Mouse (Mus musculus): Measurements from ENCODE around the gene Nos2.

Nos2 gene

DNA sequence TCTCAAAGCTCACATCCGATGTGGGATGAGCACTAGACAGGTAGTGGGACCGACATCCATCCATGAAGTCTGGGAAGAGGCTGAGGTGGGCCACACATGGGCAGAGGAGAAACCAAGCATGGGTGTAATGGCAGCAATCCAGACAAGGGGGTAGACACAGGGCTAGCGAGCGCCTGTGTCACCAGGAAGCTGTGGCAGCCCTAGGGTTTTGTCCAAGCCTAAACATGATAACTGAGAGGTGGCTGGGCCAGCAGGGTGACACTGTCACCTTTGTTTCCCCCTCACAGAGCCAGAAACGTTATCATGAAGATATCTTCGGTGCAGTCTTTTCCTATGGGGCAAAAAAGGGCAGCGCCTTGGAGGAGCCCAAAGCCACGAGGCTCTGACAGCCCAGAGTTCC lies 38.8 kb downstream of the Nos2 start:
- no peak for DNase-seq (ENCODE audit: low spot score in 2 of 2)

- peak in 1 of 2 experiments; percentile 71 for DNase-seq (ENCODE audit: low spot score in 2 of 2)
Observed at GRCm38 (mm10) chr11:78959841-78960520, 39.4 kb downstream of the Nos2 start.

GRCm38 (mm10) chr11:78961221-78961620 lies 40.6 kb downstream of the Nos2 start:
- DNase-seq (ENCODE audit: low spot score in 2 of 2), result no peak

GRCm38 (mm10) chr11:78967371-78967770 lies 46.8 kb downstream of the Nos2 start:
- peak; percentile 30 to 78 for DNase-seq (ENCODE audit: low spot score in 2 of 2)

GRCm38 (mm10) chr11:78968121-78968520 lies 47.5 kb downstream of the Nos2 start:
- no peak for DNase-seq (ENCODE audit: low spot score in 2 of 2)

DNA sequence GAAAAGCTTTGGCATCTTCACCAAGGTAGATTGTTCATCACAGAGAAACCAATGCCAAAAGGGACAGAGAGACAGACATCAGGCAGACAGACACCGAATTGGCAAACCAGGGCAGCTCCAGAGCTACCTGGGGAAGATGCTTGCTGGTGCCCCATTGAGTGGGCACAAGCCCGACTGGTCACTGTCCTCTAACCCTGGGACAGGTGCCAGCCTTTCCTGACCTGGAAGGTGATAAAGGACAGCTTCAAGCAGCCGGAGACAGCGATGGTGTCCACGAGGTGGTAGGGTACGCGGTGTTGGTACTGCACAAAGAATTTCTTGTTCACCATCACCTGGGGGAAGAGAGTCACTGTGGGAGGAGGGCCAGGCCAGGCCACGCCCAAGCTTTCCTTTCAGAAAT lies 50.5 kb downstream of the Nos2 start:
- DNase-seq (ENCODE audit: low spot score in 2 of 2), result no peak

- DNase-seq (ENCODE audit: low spot score in 2 of 2), result no peak
Observed at GRCm38 (mm10) chr11:78971746-78972145, 51.2 kb downstream of the Nos2 start.

- DNase-seq (ENCODE audit: low spot score in 2 of 2), result no peak
Observed at GRCm38 (mm10) chr11:78972328-78972727, 51.7 kb downstream of the Nos2 start.

DNA sequence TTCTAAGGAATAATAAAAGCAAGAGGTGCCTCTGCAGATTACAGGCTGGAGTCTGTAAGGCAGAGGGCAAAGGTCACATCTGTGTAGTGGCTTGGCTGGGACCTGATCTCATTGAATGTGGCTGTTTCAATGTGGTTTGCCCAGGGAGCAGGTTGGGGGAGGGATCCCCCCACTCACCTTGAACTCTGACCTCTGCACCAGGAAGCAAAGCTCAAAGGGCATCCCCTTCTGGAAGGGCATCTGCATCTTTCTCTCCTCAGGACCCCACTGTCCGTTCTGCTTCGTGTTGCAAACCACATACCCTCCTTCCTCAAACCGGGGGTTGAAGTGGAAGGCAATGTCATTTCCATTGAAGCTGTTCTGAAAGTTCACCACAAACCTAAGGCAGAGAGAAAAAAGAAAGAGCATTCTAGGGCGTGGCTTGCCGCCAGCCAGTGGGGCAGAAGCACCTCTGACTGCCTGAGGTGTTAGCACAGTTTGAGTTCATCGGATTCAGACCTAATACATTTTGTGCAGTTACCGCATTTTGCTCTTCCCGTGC lies 52.3 kb downstream of the Nos2 start:
- no peak for DNase-seq (ENCODE audit: low spot score in 2 of 2)

DNA sequence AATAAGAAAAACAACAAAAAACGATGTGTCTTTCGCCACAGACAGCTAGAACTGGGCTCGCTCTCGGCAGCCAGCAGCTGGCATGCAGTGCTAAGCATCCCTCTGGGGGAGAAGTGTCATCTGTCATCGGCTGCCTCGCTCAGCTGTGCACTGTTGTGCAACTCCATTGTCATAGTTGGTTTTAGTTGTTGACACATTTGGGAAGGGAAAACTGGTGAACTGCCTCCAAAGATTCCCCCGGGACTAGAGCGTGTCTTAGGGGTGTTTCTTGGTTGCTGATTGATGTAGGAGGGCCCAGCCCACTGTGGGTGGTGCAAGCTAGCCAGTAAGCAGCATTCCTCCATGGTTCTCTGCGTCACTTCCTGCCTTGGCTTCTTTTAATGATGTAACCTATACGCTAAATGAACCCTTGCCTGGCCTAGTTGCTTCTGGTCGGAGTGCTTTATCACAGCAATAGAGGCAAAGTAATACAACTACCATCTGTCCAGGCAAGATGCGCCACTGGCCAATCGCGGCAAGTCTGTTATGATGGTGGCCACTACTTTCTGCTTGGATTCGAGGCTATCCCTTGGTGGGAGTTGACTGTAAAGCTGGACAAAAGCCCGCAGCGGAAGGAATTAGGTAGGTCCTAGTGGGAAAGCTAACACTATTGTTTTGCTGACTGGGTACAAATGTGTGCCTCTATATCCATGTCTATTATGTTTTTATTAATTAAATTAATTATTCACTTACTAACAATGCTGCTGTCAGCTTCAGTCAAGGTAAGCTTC lies 53.0 kb downstream of the Nos2 start:
- no peak for DNase-seq (ENCODE audit: low spot score in 2 of 2)

DNA sequence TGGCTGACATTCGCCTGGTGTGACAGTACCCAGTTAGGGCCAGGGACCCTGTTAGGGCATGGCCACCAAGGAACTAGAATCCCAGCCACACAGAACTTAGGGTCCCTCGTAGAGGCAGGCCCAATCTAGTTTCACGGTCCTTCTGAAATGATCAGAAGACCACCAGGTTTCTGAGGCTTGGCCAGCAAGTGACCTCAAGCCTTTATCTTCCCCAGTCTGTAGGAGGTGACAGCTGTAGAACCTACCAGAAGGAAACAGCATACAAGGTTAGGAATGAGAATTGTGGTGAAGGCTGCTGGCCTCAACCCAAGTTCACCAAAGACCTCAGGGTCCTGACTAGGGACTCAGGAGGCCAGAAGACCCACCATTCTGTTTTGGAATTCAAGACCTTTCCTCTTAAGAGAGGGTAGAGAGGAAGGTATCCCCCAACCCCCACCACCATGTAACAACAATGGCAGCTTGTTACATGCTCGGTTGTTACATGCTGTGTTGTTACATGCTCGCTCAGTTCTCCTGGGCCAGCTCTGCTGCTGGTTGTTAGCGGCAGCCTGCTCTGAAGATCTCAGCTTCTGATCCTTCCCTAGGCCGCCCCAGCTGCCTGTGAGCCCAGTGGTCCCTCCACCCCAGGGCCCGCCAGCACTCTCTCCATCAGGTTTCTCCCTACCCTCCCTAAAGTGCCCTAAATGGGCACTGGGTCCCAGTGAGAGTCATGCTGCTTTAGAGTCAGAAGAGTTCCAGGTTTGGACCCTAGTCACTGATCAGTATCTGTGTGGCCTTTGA lies 56.3 kb downstream of the Nos2 start:
- no peak for DNase-seq (ENCODE audit: low spot score in 2 of 2)

DNA sequence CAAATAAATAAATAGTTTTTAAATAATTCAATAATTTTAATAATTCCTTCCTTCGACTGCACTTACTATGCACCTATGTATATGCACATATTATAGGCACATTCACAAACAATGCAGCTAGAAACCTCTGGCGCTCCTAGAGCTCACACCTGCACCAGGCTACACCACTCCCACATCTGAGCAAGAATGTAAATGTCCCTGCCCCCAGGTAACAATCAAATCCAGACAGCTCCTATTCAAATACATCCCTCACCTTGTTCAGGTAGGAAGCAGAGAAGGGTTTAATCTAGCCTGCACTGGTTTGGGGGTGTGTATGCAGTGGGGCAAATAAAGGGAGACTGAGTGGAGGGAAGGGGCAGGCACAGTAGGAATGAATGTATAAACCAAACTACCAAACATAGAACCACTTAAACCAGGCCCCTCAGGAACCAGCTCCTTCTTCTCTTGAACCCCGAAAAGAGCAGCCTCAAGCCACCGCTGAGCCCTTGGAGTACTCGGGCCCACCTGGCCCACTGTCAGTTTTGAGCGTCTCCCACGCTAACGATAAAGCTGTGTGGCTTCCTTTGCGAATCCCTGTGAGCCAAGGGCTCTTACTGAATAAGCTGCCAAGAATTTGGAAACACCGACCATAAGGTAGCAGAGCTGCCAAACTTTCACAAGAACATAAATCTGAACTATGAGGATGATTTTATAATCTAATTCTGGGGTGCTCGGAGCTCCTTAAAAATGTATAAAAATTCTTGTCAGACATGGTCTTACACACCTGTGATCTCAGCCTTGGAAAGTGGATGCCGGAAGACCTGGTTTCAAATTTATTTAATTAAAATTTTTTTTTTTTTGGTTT lies 57.8 kb downstream of the Nos2 start:
- DNase-seq (ENCODE audit: low spot score in 2 of 2), result no peak

- no peak for DNase-seq (ENCODE audit: low spot score in 2 of 2)
Observed at GRCm38 (mm10) chr11:78980083-78980634, 59.6 kb downstream of the Nos2 start.

- DNase-seq (ENCODE audit: low spot score in 2 of 2), result no peak
Observed at GRCm38 (mm10) chr11:78982042-78982441, 61.5 kb downstream of the Nos2 start.

- peak in 1 of 2 experiments; percentile 50 for DNase-seq (ENCODE audit: low spot score in 2 of 2)
Observed at GRCm38 (mm10) chr11:78982513-78983291, 62.1 kb downstream of the Nos2 start.

GRCm38 (mm10) chr11:78983539-78983938 lies 63.0 kb downstream of the Nos2 start:
- DNase-seq (ENCODE audit: low spot score in 2 of 2), result peak in 1 of 2 experiments; percentile 39

- DNase-seq (ENCODE audit: low spot score in 2 of 2), result peak; percentile 64 to 78
Observed at GRCm38 (mm10) chr11:78984483-78985177, 64.0 kb downstream of the Nos2 start, which contains the start of gene Lgals9. Gene Lgals9, minus strand, starts transcription at chr11:78984946.

DNA sequence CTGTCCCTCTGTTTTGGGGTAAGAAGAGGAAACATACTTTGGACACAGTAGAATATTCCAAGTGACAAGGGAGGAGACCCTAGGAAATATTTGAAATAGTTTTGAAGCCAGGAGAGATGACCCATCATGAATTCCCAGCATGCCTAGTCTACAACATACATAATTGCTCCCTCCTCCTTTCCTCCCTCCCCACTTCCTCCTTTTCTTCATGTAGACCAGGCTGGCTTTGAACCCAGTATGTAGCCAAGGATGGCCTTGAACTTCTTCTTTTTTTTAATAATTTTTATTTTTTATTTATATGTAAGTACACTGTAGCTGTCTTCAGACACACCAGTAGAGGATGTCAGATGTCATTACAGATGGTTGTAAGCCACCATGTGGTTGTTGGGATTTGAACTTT lies 64.9 kb downstream of the Nos2 start:
- no peak for DNase-seq (ENCODE audit: low spot score in 2 of 2)

DNA sequence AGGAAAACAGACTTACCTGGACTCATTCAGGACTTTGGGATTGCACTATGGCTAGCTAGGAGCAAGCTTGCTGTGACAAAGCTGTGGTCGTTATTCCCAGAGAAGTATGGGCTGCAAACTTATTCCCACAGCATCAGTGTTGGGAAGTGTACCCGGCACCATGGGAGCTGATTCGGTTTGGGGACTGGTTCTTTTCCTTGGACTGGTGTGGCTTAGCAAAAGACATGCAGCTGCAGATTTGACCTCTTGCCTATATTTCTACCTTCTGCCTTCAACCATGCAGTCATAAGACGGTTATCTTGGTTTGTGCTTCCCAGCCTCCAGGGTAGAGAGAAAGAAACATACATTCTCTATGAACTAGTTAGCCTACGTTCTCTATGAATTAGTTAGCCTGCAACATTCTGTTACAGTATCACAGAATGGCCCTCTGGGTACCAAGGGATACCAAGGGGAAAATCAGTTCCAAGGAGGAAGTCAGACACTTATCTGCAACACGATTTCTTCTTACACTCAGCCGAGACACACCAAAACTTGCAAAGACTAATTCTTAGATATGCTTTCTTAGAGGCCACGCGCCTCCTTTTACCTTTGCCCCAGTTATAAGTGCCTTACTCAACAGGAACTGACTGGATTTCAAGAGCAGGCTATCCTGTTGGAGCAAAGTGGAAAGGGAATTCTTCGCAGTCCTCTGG lies 65.9 kb downstream of the Nos2 start:
- no peak for DNase-seq (ENCODE audit: low spot score in 2 of 2)

Data from spleen, postnatal 10 days (tissue).